Mouse (Mus musculus) stomach, postnatal 0 days (tissue): ENCODE measurements around the gene Pomt1.

Source experiments
- CTCF ChIP-seq: IDR thresholded peaks from 2 replicates; pipeline ENCODE4 v1.5.1; 2016; ENCODE audit warnings: antibody characterized with exemption, low read depth, mild to moderate bottlenecking, moderate library complexity
- EP300 ChIP-seq: optimal IDR thresholded peaks from 2 replicates; pipeline ENCODE3; 2016; ENCODE audit warnings: antibody characterized with exemption

GRCm38 (mm10) chr2:32282727-32283126, 46.3 kb downstream of the Pomt1 start:
- TF ChIP-seq EP300 (no peak), CTCF (peak; percentile 80)
